Mouse (Mus musculus) olfactory bulb, adult 2 months (tissue): ENCODE measurements around the gene Mrs2.

Experiments used
- CTCF ChIP-seq: fragments of 200-500 bp; IDR thresholded peaks from 2 replicates; pipeline ENCODE4 v1.5.1; 2012; ENCODE audit warnings: low read depth, mild to moderate bottlenecking, low read length, moderate library complexity; ENCODE audit not compliant: insufficient read depth
- POLR2A ChIP-seq: fragments of 200-500 bp; IDR thresholded peaks from 2 replicates; pipeline ENCODE4 v1.6.1; 2012; ENCODE audit warnings: mild to moderate bottlenecking, low read depth, low read length, moderate library complexity; ENCODE audit not compliant: insufficient read depth

- TF ChIP-seq POLR2A (no peak), CTCF (no peak)
Measured at GRCm38 (mm10) chr13:24947158-24947557, 73.0 kb downstream of the Mrs2 start.
